Mouse (Mus musculus): ENCODE results near the gene Ropn1l.

DNA sequence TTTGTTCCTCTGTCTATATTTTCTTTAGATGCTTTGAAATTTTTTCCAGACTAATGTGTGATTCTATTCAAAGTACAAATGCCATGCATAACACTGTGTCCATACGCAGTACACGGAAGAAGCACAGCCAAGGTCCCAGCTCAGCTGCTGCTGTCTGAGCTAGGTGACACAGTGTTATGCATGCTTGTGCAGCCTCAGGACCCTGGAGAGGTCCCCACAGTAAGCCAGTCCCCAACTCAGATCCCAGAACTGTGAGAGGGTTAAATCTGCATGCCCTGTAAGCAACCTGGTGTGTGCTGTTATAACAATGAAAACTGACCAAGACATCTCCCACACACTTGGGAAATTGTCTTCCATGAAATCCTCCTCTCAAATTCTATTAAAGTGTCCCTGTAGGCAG lies 23.5 kb downstream of the Ropn1l start:
- no peak for TF ChIP-seq CTCF (IDR thresholded peaks at IDR 0.05; ENCODE audit: extremely low read depth, insufficient read depth, insufficient read length, insufficient replicate concordance)
- TF ChIP-seq POLR2A (IDR thresholded peaks at IDR 0.05; ENCODE audit: low read depth, low read length), result no peak

All from spleen, adult 2 months (tissue).